10 mouse cellular contexts compared by ENCODE assay signal in genomic region chr6:133986161-133986560, GRCm38 (mm10). TPM values are rescaled to one million over a fixed set of nuclear protein-coding genes. Genes with fewer than 3 reads are reported as not detected.
DNase-seq lines count a peak whose midpoint lies in the region; ATAC-seq and TF ChIP-seq lines count a peak whose summit lies in the region.
"Had no signal": no experiment of that assay in that cellular context is flagged by ENCODE, and none has a peak within 500 bp of the region (broad histone marks: within the 10 kb centered on the region; RNA-seq: fewer than 3 reads in every experiment).

No protein-coding gene starts in this region.

- H3K9ac ChIP-seq in heart, postnatal 0 days (replicated peaks; ENCODE audit: low read depth, low read length): no peak overlapping the region
- H3K9ac ChIP-seq in forebrain, embryonic 16.5 days (replicated peaks; ENCODE audit: low read depth, low read length): no peak overlapping the region
- H3K9ac ChIP-seq: midbrain, embryonic 15.5 days had no signal

- H3K36me3 ChIP-seq in heart, postnatal 0 days (replicated peaks; ENCODE audit: control insufficient read depth, insufficient read depth, low read length): no peaks in the 10 kb centered on the region
- H3K36me3 ChIP-seq in heart, embryonic 10.5 days: no peaks in the 10 kb centered on the region
- no peaks in the 10 kb centered on the region for H3K36me3 ChIP-seq in forebrain, embryonic 16.5 days (ENCODE audit: control insufficient read depth, insufficient read depth)
- H3K36me3 ChIP-seq: midbrain, embryonic 15.5 days had no signal

- no peaks in the 10 kb centered on the region for H3K9me3 ChIP-seq in heart, postnatal 0 days (replicated peaks; ENCODE audit: control insufficient read depth, low read length)
- no peaks in the 10 kb centered on the region for H3K9me3 ChIP-seq in heart, embryonic 10.5 days
- no peaks in the 10 kb centered on the region for H3K9me3 ChIP-seq in forebrain, embryonic 16.5 days (ENCODE audit: control insufficient read depth, low read length)
- H3K9me3 ChIP-seq: midbrain, embryonic 15.5 days had no signal

- ATAC-seq in heart, postnatal 0 days (ENCODE audit: insufficient read depth, low read depth): no peak
- peak; percentile 42; the same call in 1 of the 2 replicates for ATAC-seq in granulocyte monocyte progenitor cell, adult 5-6 weeks (replicated peaks; ENCODE audit: poor library complexity, severe bottlenecking)
- no peak for ATAC-seq in forebrain, embryonic 16.5 days
- ATAC-seq: midbrain, embryonic 15.5 days had no signal

- no peak overlapping the region for H3K4me3 ChIP-seq in heart, postnatal 0 days (ENCODE audit: low read depth, low read length)
- no peak overlapping the region for H3K4me3 ChIP-seq in heart, embryonic 10.5 days
- H3K4me3 ChIP-seq in forebrain, embryonic 16.5 days (replicated peaks; ENCODE audit: low read length): no peak overlapping the region
- H3K4me3 ChIP-seq: midbrain, embryonic 15.5 days had no signal

- no peak overlapping the region for H3K4me2 ChIP-seq in heart, postnatal 0 days (ENCODE audit: low read depth, low read length)
- H3K4me2 ChIP-seq in forebrain, embryonic 16.5 days (ENCODE audit: low read length): no peak overlapping the region

- peak; percentile 18 for DNase-seq in heart, postnatal 0 days (ENCODE audit: low spot score)
- no peak for DNase-seq in heart, embryonic 10.5 days (ENCODE audit: low spot score)
- peak; percentile 18 for DNase-seq in retina, postnatal 1 day
- DNase-seq in retina, embryonic 14.5 days (ENCODE audit: low spot score): no peak
- peak; percentile 6 for DNase-seq in yolk sac, embryonic 10.5 days (ENCODE audit: low spot score)
- DNase-seq in spleen, postnatal 14 days (ENCODE audit: low spot score in 2 of 2): no peak
- DNase-seq: thymus, adult 2 months had no signal

- WGBS in heart, postnatal 0 days: 63% methylated on average over 2 of the region's 2 CpGs
- WGBS in heart, embryonic 10.5 days: 25% methylated on average over 2 of the region's 2 CpGs
- WGBS in forebrain, embryonic 16.5 days: 75% methylated on average over 2 of the region's 2 CpGs

- TF ChIP-seq EP300 in heart, postnatal 0 days (IDR thresholded peaks at IDR 0.05; ENCODE audit: low read depth): no peak

- no peaks in the 10 kb centered on the region for H3K4me1 ChIP-seq in heart, postnatal 0 days (ENCODE audit: control insufficient read depth, insufficient read depth)
- 0 out of 2 replicates have a peak, but pooled peaks cover 3% of the 10 kb centered on the region for H3K4me1 ChIP-seq in heart, embryonic 10.5 days
- H3K4me1 ChIP-seq in forebrain, embryonic 16.5 days (replicated peaks; ENCODE audit: control insufficient read depth, insufficient read depth, low read length): 0 out of 2 replicates have a peak, but pooled peaks cover 2% of the 10 kb centered on the region

- TF ChIP-seq CTCF in heart, postnatal 0 days (IDR thresholded peaks at IDR 0.05; ENCODE audit: low read depth): peak; percentile 22; the same call in 1 of the 2 replicates

- no peak overlapping the region for H3K27ac ChIP-seq in heart, postnatal 0 days (ENCODE audit: low read depth)
- H3K27ac ChIP-seq in heart, embryonic 10.5 days: no peak overlapping the region
- H3K27ac ChIP-seq in forebrain, embryonic 16.5 days (ENCODE audit: low read length): no peak overlapping the region
- H3K27ac ChIP-seq: midbrain, embryonic 15.5 days had no signal

- H3K27me3 ChIP-seq in heart, postnatal 0 days (ENCODE audit: control insufficient read depth, insufficient read depth, low read length): no peaks in the 10 kb centered on the region
- H3K27me3 ChIP-seq in heart, embryonic 10.5 days (ENCODE audit: insufficient read depth, poor library complexity, severe bottlenecking): no peaks in the 10 kb centered on the region
- H3K27me3 ChIP-seq in forebrain, embryonic 16.5 days (replicated peaks; ENCODE audit: control insufficient read depth, insufficient read depth, low read length): no peaks in the 10 kb centered on the region
- H3K27me3 ChIP-seq: midbrain, embryonic 15.5 days had no signal

RNA-seq across cellular contexts. Expression of gene Etv6, which starts 49.3 kb away (rescaled TPM):
- 12.4 and 30.3 TPM in 2 replicates for total RNA-seq in heart, postnatal 0 days (2014; rRNA removed; ENCODE audit: low replicate concordance)
- 5.5 and 6.1 TPM in 2 replicates for polyA plus RNA-seq in heart, postnatal 0 days (2015; fragmentation: Nextera tagmentation; extraction: Ambion mirVana)
- polyA plus RNA-seq in heart, embryonic 10.5 days (2016; fragmentation: Nextera tagmentation; extraction: Ambion mirVana): 16.2 and 17.2 TPM in 2 replicates
- 100 and 123 TPM in 2 replicates for total RNA-seq in granulocyte monocyte progenitor cell, adult 5-6 weeks (2014; fragmentation: Nextera tagmentation)
- 75.5 and 83.9 TPM in 2 replicates for total RNA-seq in granulocyte monocyte progenitor cell, adult 5-6 weeks (2017)
- 5.2 and 5.8 TPM in 2 replicates for polyA plus RNA-seq in forebrain, embryonic 16.5 days (2015; fragmentation: Nextera tagmentation; extraction: Ambion mirVana)

Comparison
In these comparisons a context has a peak if more than half of its experiments do, and no peak if none do; other contexts are left out.
1. DNase-seq: peak in heart, postnatal 0 days (single experiment), retina, postnatal 1 day (single experiment) and yolk sac, embryonic 10.5 days (single experiment); none in heart, embryonic 10.5 days (single experiment), retina, embryonic 14.5 days (single experiment) and spleen, postnatal 14 days (0 of 2).